Mouse (Mus musculus) lung, embryonic 15.5 days (tissue): ENCODE measurements around the gene Dtd2. TPM values are rescaled to one million over a fixed set of nuclear protein-coding genes. Genes with fewer than 3 reads are reported as not detected.

Experiments
- ATAC-seq: fragments of 200-750 bp; cut with Nextera tagmentation; 2 replicates; pipeline ENCODE4 v1.8.0; 2017; ENCODE audit warnings: moderate number of reproducible peaks, borderline replicate concordance; ENCODE audit not compliant: low FRiP score, low TSS enrichment; ENCODE audit errors: extremely low read depth
- H3K27ac ChIP-seq: fragments of 300-500 bp; sonication (generic); 2 replicates; pipeline ENCODE4 v1.5.1; 2015; ENCODE audit warnings: moderate library complexity, mild to moderate bottlenecking, inconsistent platforms
- H3K27me3 ChIP-seq: fragments of 300-500 bp; sonication (generic); 2 replicates; pipeline ENCODE4 v1.6.1; 2015; ENCODE audit warnings: inconsistent platforms
- H3K36me3 ChIP-seq: fragments of 300-500 bp; sonication (generic); 2 replicates; pipeline ENCODE4 v1.6.1; 2015; ENCODE audit warnings: inconsistent platforms
- H3K4me1 ChIP-seq: fragments of 300-500 bp; sonication (generic); 2 replicates; pipeline ENCODE4 v1.6.1; 2015; ENCODE audit warnings: inconsistent platforms
- H3K4me2 ChIP-seq: fragments of 300-500 bp; sonication (generic); 2 replicates; pipeline ENCODE4 v1.6.1; 2015; ENCODE audit warnings: inconsistent platforms, mild to moderate bottlenecking, moderate library complexity
- H3K4me3 ChIP-seq: fragments of 300-500 bp; sonication (generic); 2 replicates; pipeline ENCODE4 v1.5.1; 2015; ENCODE audit warnings: mild to moderate bottlenecking, inconsistent platforms
- H3K9ac ChIP-seq: fragments of 300-500 bp; sonication (generic); 2 replicates; pipeline ENCODE4 v1.6.1; 2015; ENCODE audit warnings: inconsistent platforms
- H3K9me3 ChIP-seq: fragments of 300-500 bp; sonication (generic); 2 replicates; pipeline ENCODE4 v1.6.1; 2016; ENCODE audit warnings: inconsistent platforms
- WGBS: fragments of 180-500 bp; shearing (Covaris S2); methylation state at CpG from one replicate; pipeline ENCODE4 v1.1.7; 2015; 5-methylcytosine and 5-hydroxymethylcytosine counted together
- polyA plus RNA-seq: library from polyadenylated mRNA; unstranded; fragments of >200 nt; fragmentation: Nextera tagmentation; extraction: Ambion mirVana; gene quantifications from 2 replicates; pipeline ENCODE4 v1.2.1, GENCODE M21; 2015

The Dtd2 gene
- 25.3 and 25.4 TPM in 2 replicates for polyA plus RNA-seq

- Histone ChIP-seq H3K4me2 (peak within 1 kb of the TSS; percentile 67), H3K27ac (peak within 1 kb of the TSS; percentile 65), H3K4me3 (peak within 1 kb of the TSS; percentile 63), H3K9ac (peak within 1 kb of the TSS; percentile 61), H3K36me3 (0 out of 2 replicates have a peak, but pooled peaks cover 4% of the 10 kb centered on the region), H3K9me3 (no peaks in the 10 kb centered on the region), H3K27me3 (no peaks in the 10 kb centered on the region), H3K4me1 (peaks cover 4% of the 10 kb centered on the region; the same call in 1 of the 2 replicates)
- peak; percentile 97 for ATAC-seq
- WGBS, result 2% methylated on average over 46 of the region's 46 CpGs
Measured at GRCm38 (mm10) chr12:52005877-52006632, at the start of gene Dtd2. Dtd2 (minus strand) TSS chr12:52006501.

GRCm38 (mm10) chr12:52049324-52049723, 43.0 kb upstream of the Dtd2 start:
- Histone ChIP-seq H3K9me3 (no peaks in the 10 kb centered on the region), H3K4me1 (no peaks in the 10 kb centered on the region), H3K27ac (no peak overlapping the region), H3K27me3 (no peaks in the 10 kb centered on the region), H3K36me3 (no peaks in the 10 kb centered on the region), H3K4me2 (no peak overlapping the region), H3K9ac (no peak overlapping the region), H3K4me3 (no peak overlapping the region)
- ATAC-seq, result no peak
- 38% methylated on average over 2 of the region's 2 CpGs for WGBS

- Histone ChIP-seq H3K9ac (no peak overlapping the region), H3K4me2 (no peak overlapping the region), H3K27ac (no peak overlapping the region), H3K4me3 (no peak overlapping the region), H3K36me3 (no peaks in the 10 kb centered on the region), H3K9me3 (no peaks in the 10 kb centered on the region), H3K4me1 (no peaks in the 10 kb centered on the region), H3K27me3 (no peaks in the 10 kb centered on the region)
- 65% methylated on average over 4 of the region's 4 CpGs for WGBS
- no peak for ATAC-seq
Measured at GRCm38 (mm10) chr12:52046371-52046770, 40.1 kb upstream of the Dtd2 start.

- Histone ChIP-seq H3K9me3 (no peaks in the 10 kb centered on the region), H3K4me2 (no peak overlapping the region), H3K9ac (no peak overlapping the region), H3K4me3 (no peak overlapping the region), H3K27me3 (no peaks in the 10 kb centered on the region), H3K27ac (no peak overlapping the region), H3K36me3 (no peaks in the 10 kb centered on the region), H3K4me1 (no peaks in the 10 kb centered on the region)
- 50% methylated on average over 10 of the region's 10 CpGs for WGBS
- no peak for ATAC-seq
Measured at GRCm38 (mm10) chr12:52042818-52043336, 36.6 kb upstream of the Dtd2 start.

- Histone ChIP-seq H3K4me3 (no peak overlapping the region), H3K27me3 (no peaks in the 10 kb centered on the region), H3K9me3 (no peaks in the 10 kb centered on the region), H3K4me1 (no peaks in the 10 kb centered on the region), H3K4me2 (no peak overlapping the region), H3K9ac (no peak overlapping the region), H3K36me3 (no peaks in the 10 kb centered on the region), H3K27ac (no peak overlapping the region)
- WGBS, result 39% methylated on average over 3 of the region's 3 CpGs
- no peak for ATAC-seq
Measured at GRCm38 (mm10) chr12:52038352-52038751, 32.1 kb upstream of the Dtd2 start.

- WGBS, result 71% methylated on average over 3 of the region's 3 CpGs
- H3K9ac ChIP-seq, result no peak overlapping the region
- no peak for ATAC-seq
- H3K4me2 ChIP-seq, result no peak overlapping the region
- H3K9me3 ChIP-seq, result no peaks in the 10 kb centered on the region
- H3K4me1 ChIP-seq, result no peaks in the 10 kb centered on the region
- H3K27me3 ChIP-seq, result no peaks in the 10 kb centered on the region
- H3K27ac ChIP-seq, result no peak overlapping the region
- no peak overlapping the region for H3K4me3 ChIP-seq
- no peaks in the 10 kb centered on the region for H3K36me3 ChIP-seq
Measured at GRCm38 (mm10) chr12:52034956-52035355, 28.7 kb upstream of the Dtd2 start.

GRCm38 (mm10) chr12:52032276-52032675, 26.0 kb upstream of the Dtd2 start:
- H3K27me3 ChIP-seq, result no peaks in the 10 kb centered on the region
- 80% methylated on average over 6 of the region's 6 CpGs for WGBS
- no peak overlapping the region for H3K9ac ChIP-seq
- ATAC-seq, result no peak
- H3K4me3 ChIP-seq, result no peak overlapping the region
- no peaks in the 10 kb centered on the region for H3K9me3 ChIP-seq
- no peak overlapping the region for H3K4me2 ChIP-seq
- H3K27ac ChIP-seq, result no peak overlapping the region
- no peaks in the 10 kb centered on the region for H3K36me3 ChIP-seq
- H3K4me1 ChIP-seq, result no peaks in the 10 kb centered on the region

- no peak within 1 kb of the TSS for H3K4me2 ChIP-seq
- no peaks in the 10 kb centered on the region for H3K4me1 ChIP-seq
- no peaks in the 10 kb centered on the region for H3K9me3 ChIP-seq
- ATAC-seq, result no peak
- 89% methylated on average over 3 of the region's 3 CpGs for WGBS
- no peaks in the 10 kb centered on the region for H3K27me3 ChIP-seq
- no peak within 1 kb of the TSS for H3K9ac ChIP-seq
- no peak within 1 kb of the TSS for H3K27ac ChIP-seq
- H3K36me3 ChIP-seq, result no peaks in the 10 kb centered on the region
- no peak within 1 kb of the TSS for H3K4me3 ChIP-seq
Measured at GRCm38 (mm10) chr12:52027963-52028362, 21.7 kb upstream of the Dtd2 start, which contains the start of gene Gpr33. Gpr33 (minus strand) TSS chr12:52028063.

GRCm38 (mm10) chr12:52014494-52015029, 8.3 kb upstream of the Dtd2 start:
- Histone ChIP-seq H3K4me1 (peaks cover 8% of the 10 kb centered on the region), H3K36me3 (no peaks in the 10 kb centered on the region), H3K27ac (no peak overlapping the region), H3K27me3 (no peaks in the 10 kb centered on the region), H3K9ac (no peak overlapping the region), H3K9me3 (no peaks in the 10 kb centered on the region), H3K4me2 (peak overlapping the region; percentile 17; the same call in 1 of the 2 replicates), H3K4me3 (no peak overlapping the region)
- 39% methylated on average over 7 of the region's 7 CpGs for WGBS
- peak; percentile 82 for ATAC-seq

- 53% methylated on average over 11 of the region's 11 CpGs for WGBS
- Histone ChIP-seq H3K36me3 (no peaks in the 10 kb centered on the region), H3K4me3 (no peak overlapping the region), H3K4me1 (peaks cover 8% of the 10 kb centered on the region), H3K27ac (no peak overlapping the region), H3K9ac (no peak overlapping the region), H3K4me2 (peak overlapping the region; percentile 17; the same call in 1 of the 2 replicates), H3K27me3 (no peaks in the 10 kb centered on the region), H3K9me3 (no peaks in the 10 kb centered on the region)
- ATAC-seq, result peak; percentile 73; the same call in 1 of the 2 replicates
Measured at GRCm38 (mm10) chr12:52014044-52014443, 7.7 kb upstream of the Dtd2 start.

GRCm38 (mm10) chr12:52013274-52013673, 7.0 kb upstream of the Dtd2 start:
- ATAC-seq, result no peak; the same call in 1 of the 2 replicates
- Histone ChIP-seq H3K9ac (no peak overlapping the region), H3K9me3 (no peaks in the 10 kb centered on the region), H3K4me2 (peak overlapping the region; percentile 17; the same call in 1 of the 2 replicates), H3K27me3 (no peaks in the 10 kb centered on the region), H3K36me3 (no peaks in the 10 kb centered on the region), H3K4me3 (no peak overlapping the region), H3K4me1 (peaks cover 8% of the 10 kb centered on the region), H3K27ac (no peak overlapping the region)
- 13% methylated on average over 9 of the region's 9 CpGs for WGBS

GRCm38 (mm10) chr12:52012159-52012558, 5.9 kb upstream of the Dtd2 start:
- Histone ChIP-seq H3K9me3 (no peaks in the 10 kb centered on the region), H3K4me1 (peaks cover 8% of the 10 kb centered on the region), H3K4me3 (no peak overlapping the region), H3K27me3 (no peaks in the 10 kb centered on the region), H3K9ac (no peak overlapping the region), H3K27ac (no peak overlapping the region), H3K36me3 (no peaks in the 10 kb centered on the region), H3K4me2 (no peak overlapping the region)
- 33% methylated on average over 8 of the region's 8 CpGs for WGBS
- no peak for ATAC-seq
